Mouse (Mus musculus): ENCODE measurements around the gene Slamf6. TPM values are rescaled to one million over a fixed set of nuclear protein-coding genes. Genes with fewer than 3 reads are reported as not detected.

Gene Slamf6
- polyA plus RNA-seq, 1 experiment from 2014 or later, result 0.74 TPM

GRCm38 (mm10) chr1:171933851-171934250 is 16.5 kb downstream of the Slamf6 start:
- no peak for ATAC-seq
- no peak overlapping the region for H3K27ac ChIP-seq (ENCODE audit: low read length)
- no peaks in the 10 kb centered on the region for H3K9me3 ChIP-seq (ENCODE audit: low read length)
- no peaks in the 10 kb centered on the region for H3K4me1 ChIP-seq (ENCODE audit: insufficient read depth, low read depth, low read length)
- H3K27me3 ChIP-seq (replicated peaks; ENCODE audit: insufficient read depth, low read length), result no peaks in the 10 kb centered on the region
- H3K4me3 ChIP-seq (ENCODE audit: low read depth, low read length), result no peak overlapping the region
- no peak overlapping the region for H3K9ac ChIP-seq (replicated peaks; ENCODE audit: low read depth)
- no peak overlapping the region for H3K4me2 ChIP-seq (replicated peaks; ENCODE audit: low read depth, low read length)
- H3K36me3 ChIP-seq (ENCODE audit: insufficient read depth, low read length), result no peaks in the 10 kb centered on the region
- WGBS, result 23% methylated on average over 3 of the region's 3 CpGs
- no peak for TF ChIP-seq CTCF (IDR thresholded peaks at IDR 0.05)
- TF ChIP-seq EP300 (IDR thresholded peaks at IDR 0.05), result no peak
- DNase-seq (ENCODE audit: low spot score), result no peak

GRCm38 (mm10) chr1:171938952-171939948 is 21.9 kb downstream of the Slamf6 start:
- Histone ChIP-seq H3K4me2 (replicated peaks; ENCODE audit: low read depth, low read length) (no peak overlapping the region), H3K9ac (replicated peaks; ENCODE audit: low read depth) (no peak overlapping the region), H3K27me3 (replicated peaks; ENCODE audit: insufficient read depth, low read length) (no peaks in the 10 kb centered on the region), H3K27ac (ENCODE audit: low read length) (no peak overlapping the region), H3K36me3 (ENCODE audit: insufficient read depth, low read length) (no peaks in the 10 kb centered on the region), H3K9me3 (ENCODE audit: low read length) (no peaks in the 10 kb centered on the region), H3K4me3 (ENCODE audit: low read depth, low read length) (no peak overlapping the region), H3K4me1 (ENCODE audit: insufficient read depth, low read depth, low read length) (no peaks in the 10 kb centered on the region)
- 73% methylated on average over 14 of the region's 14 CpGs for WGBS
- TF ChIP-seq CTCF (IDR thresholded peaks at IDR 0.05) (no peak), EP300 (IDR thresholded peaks at IDR 0.05) (no peak)
- ATAC-seq, result no peak
- no peak for DNase-seq (ENCODE audit: low spot score)

- no peaks in the 10 kb centered on the region for H3K36me3 ChIP-seq (ENCODE audit: insufficient read depth, low read length)
- H3K4me3 ChIP-seq (ENCODE audit: low read depth, low read length), result no peak overlapping the region
- ATAC-seq (no peak), DNase-seq (ENCODE audit: low spot score) (no peak)
- no peak overlapping the region for H3K9ac ChIP-seq (replicated peaks; ENCODE audit: low read depth)
- 69% methylated on average over 6 of the region's 6 CpGs for WGBS
- no peaks in the 10 kb centered on the region for H3K9me3 ChIP-seq (ENCODE audit: low read length)
- no peaks in the 10 kb centered on the region for H3K27me3 ChIP-seq (replicated peaks; ENCODE audit: insufficient read depth, low read length)
- H3K4me1 ChIP-seq (ENCODE audit: insufficient read depth, low read depth, low read length), result no peaks in the 10 kb centered on the region
- H3K4me2 ChIP-seq (replicated peaks; ENCODE audit: low read depth, low read length), result no peak overlapping the region
- no peak overlapping the region for H3K27ac ChIP-seq (ENCODE audit: low read length)
- TF ChIP-seq CTCF (IDR thresholded peaks at IDR 0.05) (no peak), EP300 (IDR thresholded peaks at IDR 0.05) (no peak)
Measured at GRCm38 (mm10) chr1:171940626-171941025, 23.3 kb downstream of the Slamf6 start.

- Histone ChIP-seq H3K4me3 (ENCODE audit: low read depth, low read length) (no peak overlapping the region), H3K9me3 (ENCODE audit: low read length) (no peaks in the 10 kb centered on the region), H3K9ac (replicated peaks; ENCODE audit: low read depth) (no peak overlapping the region), H3K27ac (ENCODE audit: low read length) (no peak overlapping the region), H3K27me3 (replicated peaks; ENCODE audit: insufficient read depth, low read length) (no peaks in the 10 kb centered on the region), H3K4me1 (ENCODE audit: insufficient read depth, low read depth, low read length) (no peaks in the 10 kb centered on the region), H3K36me3 (ENCODE audit: insufficient read depth, low read length) (no peaks in the 10 kb centered on the region), H3K4me2 (replicated peaks; ENCODE audit: low read depth, low read length) (no peak overlapping the region)
- ATAC-seq, result no peak
- TF ChIP-seq CTCF (IDR thresholded peaks at IDR 0.05) (no peak), EP300 (IDR thresholded peaks at IDR 0.05) (no peak)
- 70% methylated on average over 6 of the region's 6 CpGs for WGBS
- DNase-seq (ENCODE audit: low spot score), result no peak
Measured at GRCm38 (mm10) chr1:171946447-171946995, 29.2 kb downstream of the Slamf6 start.

- no peak overlapping the region for H3K4me3 ChIP-seq (ENCODE audit: low read depth, low read length)
- ATAC-seq (no peak), DNase-seq (ENCODE audit: low spot score) (no peak)
- no peak overlapping the region for H3K4me2 ChIP-seq (replicated peaks; ENCODE audit: low read depth, low read length)
- no peak overlapping the region for H3K9ac ChIP-seq (replicated peaks; ENCODE audit: low read depth)
- no peaks in the 10 kb centered on the region for H3K9me3 ChIP-seq (ENCODE audit: low read length)
- H3K4me1 ChIP-seq (ENCODE audit: insufficient read depth, low read depth, low read length), result no peaks in the 10 kb centered on the region
- 63% methylated on average over 11 of the region's 11 CpGs for WGBS
- TF ChIP-seq CTCF (IDR thresholded peaks at IDR 0.05) (no peak), EP300 (IDR thresholded peaks at IDR 0.05) (no peak)
- no peak overlapping the region for H3K27ac ChIP-seq (ENCODE audit: low read length)
- no peaks in the 10 kb centered on the region for H3K36me3 ChIP-seq (ENCODE audit: insufficient read depth, low read length)
- H3K27me3 ChIP-seq (replicated peaks; ENCODE audit: insufficient read depth, low read length), result no peaks in the 10 kb centered on the region
Measured at GRCm38 (mm10) chr1:171948161-171948945, 31.0 kb downstream of the Slamf6 start.

- H3K27ac ChIP-seq (ENCODE audit: low read length), result no peak overlapping the region
- H3K9me3 ChIP-seq (ENCODE audit: low read length), result no peaks in the 10 kb centered on the region
- no peaks in the 10 kb centered on the region for H3K4me1 ChIP-seq (ENCODE audit: insufficient read depth, low read depth, low read length)
- no peak overlapping the region for H3K4me2 ChIP-seq (replicated peaks; ENCODE audit: low read depth, low read length)
- H3K9ac ChIP-seq (replicated peaks; ENCODE audit: low read depth), result no peak overlapping the region
- no peaks in the 10 kb centered on the region for H3K27me3 ChIP-seq (replicated peaks; ENCODE audit: insufficient read depth, low read length)
- no peak overlapping the region for H3K4me3 ChIP-seq (ENCODE audit: low read depth, low read length)
- 83% methylated on average over 6 of the region's 6 CpGs for WGBS
- ATAC-seq, result no peak
- DNase-seq (ENCODE audit: low spot score), result no peak
- TF ChIP-seq EP300 (IDR thresholded peaks at IDR 0.05), result no peak
- no peaks in the 10 kb centered on the region for H3K36me3 ChIP-seq (ENCODE audit: insufficient read depth, low read length)
Measured at GRCm38 (mm10) chr1:171948946-171949508, 31.7 kb downstream of the Slamf6 start.
